In genomic region chr4:140959128-140959679, GRCm38 (mm10) we compare ENCODE assay signal across 19 mouse cellular contexts. TPM values are rescaled to one million over a fixed set of nuclear protein-coding genes. Genes with fewer than 3 reads are reported as not detected.
DNase-seq lines count a peak whose midpoint lies in the region; ATAC-seq and TF ChIP-seq lines count a peak whose summit lies in the region.
"Had no signal": no experiment of that assay in that cellular context is flagged by ENCODE, and none has a peak within 500 bp of the region (broad histone marks: within the 10 kb centered on the region; RNA-seq: fewer than 3 reads in every experiment).

No protein-coding gene starts in this region.

- CTCF ChIA-PET in Patski (lab: Charles Lee) = interaction anchor here (0.9 kb wide), 1 partner anchor 14 kb away, joined by 3 read pairs; no protein-coding TSS in a partner anchor

- DNase-seq in cerebellum, adult 11-12 months = peak; percentile 53
- no peak for DNase-seq in cerebellum, postnatal 4 days (ENCODE audit: low spot score in 2 of 2)
- DNase-seq in gastrocnemius, postnatal 25 days = peak; percentile 35
- DNase-seq in gastrocnemius, postnatal 14 days = no peak
- DNase-seq in Patski (ENCODE audit: low read depth, low spot score) = no peak
- no peak for DNase-seq in natural killer cell, adult 2 months (ENCODE audit: low spot score in 2 of 2)
- DNase-seq: cerebellum, adult 11 months; cerebellum, postnatal 10 days; embryo, embryonic 11 days; heart, adult 2 months; heart, postnatal 36 days; kidney, adult 8-10 months had no signal

- intact Hi-C loops in gastrocnemius, postnatal 14 days (cut with DNase I; ENCODE audit: low total_unique reads) = loop anchor here (5.0 kb wide), 1 partner anchor 57 kb away; no protein-coding TSS in a partner anchor

- H3K27me3 ChIP-seq in Patski = no peaks in the 10 kb centered on the region
- H3K27me3 ChIP-seq: embryonic facial prominence, embryonic 12.5 days; forebrain, embryonic 15.5 days; heart, embryonic 12.5 days; hindbrain, embryonic 15.5 days had no signal

- in situ Hi-C loops in Patski (cut with MboI; ENCODE audit: low pct_unique_long_range_greater_than_20kb) = loop anchor here (5.0 kb wide), 2 partner anchors 127 to 172 kb away; no protein-coding TSS in a partner anchor

- POLR2A ChIA-PET in Patski (lab: Charles Lee) = no interaction called here

- no peak for TF ChIP-seq CTCF in Patski (IDR thresholded peaks at IDR 0.05)

- peak; percentile 2 for ATAC-seq in Patski
- ATAC-seq: forebrain, embryonic 15.5 days; intestine, embryonic 16.5 days had no signal

RNA-seq across cellular contexts. Expression of gene Sdhb, which starts 1.8 kb away (rescaled TPM):
- total RNA-seq in gastrocnemius, postnatal 25 days (2021) = 100 to 1,000 TPM; 613 to 621 TPM
- total RNA-seq in gastrocnemius, postnatal 14 days (2021) = 100 to 1,000 TPM; 480 to 609 TPM
- 296 TPM for polyA plus RNA-seq in Patski (2021)

RNA-seq across cellular contexts. Expression of gene Atp13a2, which starts 27.5 kb away (rescaled TPM):
- total RNA-seq in gastrocnemius, postnatal 25 days (2021) = 10 to 100 TPM; 16.4 to 18.2 TPM
- 10 to 100 TPM; 16.1 to 17.0 TPM for total RNA-seq in gastrocnemius, postnatal 14 days (2021)
- 42.6 TPM for polyA plus RNA-seq in Patski (2021)

RNA-seq across cellular contexts. Expression of gene Mfap2, which starts 51.0 kb away (rescaled TPM):
- 10 to 100 TPM; 11.9 to 13.3 TPM for total RNA-seq in gastrocnemius, postnatal 25 days (2021)
- 10 to 100 TPM; 33.9 to 47.3 TPM for total RNA-seq in gastrocnemius, postnatal 14 days (2021)
- polyA plus RNA-seq in Patski (2021) = 40.3 TPM
- total RNA-seq: CH12.LX; common myeloid progenitor, adult 5-6 weeks had no signal

RNA-seq across cellular contexts. Expression of gene Padi2, which starts 53.1 kb away (rescaled TPM):
- total RNA-seq in gastrocnemius, postnatal 25 days (2021) = 100 to 1,000 TPM; 148 to 165 TPM
- total RNA-seq in gastrocnemius, postnatal 14 days (2021) = 100 to 1,000 TPM; 101 to 150 TPM
- polyA plus RNA-seq in Patski (2021) = 4.6 TPM

Comparison
In these comparisons a context has a peak if more than half of its experiments do, and no peak if none do; other contexts are left out.
1. DNase-seq: peak in cerebellum, adult 11-12 months (single experiment) and gastrocnemius, postnatal 25 days (single experiment); none in cerebellum, postnatal 4 days (0 of 2), gastrocnemius, postnatal 14 days (single experiment), Patski (single experiment) and natural killer cell, adult 2 months (0 of 2).